Mouse (Mus musculus) monocyte, adult 2 months (primary cell): ENCODE results near the gene Gas2.

Source experiments
- DNase-seq, 2 experiments: peaks; one replicate each; pipeline ENCODE4 v3.0.0; 2022; ENCODE audit warnings: low spot score in 2 of 2, low read depth in 1 of 2

Gas2 gene

DNA sequence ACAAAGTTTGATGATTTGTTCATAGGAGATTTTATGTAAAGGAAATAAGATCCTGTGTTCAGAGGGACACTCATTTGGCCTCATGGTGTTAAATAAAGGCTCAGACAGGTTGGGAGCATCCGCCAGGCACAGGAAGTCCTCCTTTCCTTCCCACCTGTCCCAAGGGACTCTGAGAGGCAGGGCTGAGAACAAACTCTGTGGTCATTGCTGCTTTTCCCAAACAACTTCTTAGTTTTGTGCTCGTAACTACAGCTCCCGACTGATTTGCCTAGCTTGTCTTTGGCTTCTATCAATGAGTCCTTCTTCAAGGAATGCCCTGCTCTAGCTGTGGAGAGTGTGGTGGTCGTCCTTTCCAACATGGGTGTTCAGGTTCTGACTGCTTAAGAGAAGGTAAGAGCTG lies 18.3 kb downstream of the Gas2 start:
- DNase-seq: no peak

DNA sequence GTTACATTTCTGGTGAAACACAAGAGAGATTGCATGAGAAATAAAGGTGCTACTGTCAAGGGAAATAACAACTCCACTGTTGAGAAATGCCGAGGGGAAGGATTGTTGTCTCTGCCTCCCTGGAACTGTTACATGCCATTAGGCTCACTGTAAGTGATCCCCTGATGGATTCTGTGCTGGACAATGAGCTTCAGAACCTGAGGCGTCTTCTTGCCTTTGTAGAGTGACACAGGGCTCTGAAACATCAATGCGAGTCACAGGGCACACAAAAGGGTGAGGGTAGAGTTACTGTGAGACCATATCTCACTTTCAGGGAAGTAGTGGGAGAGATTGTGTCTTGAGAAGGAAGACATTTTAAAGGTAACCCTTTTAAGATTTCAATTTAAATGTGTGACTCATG lies 23.5 kb downstream of the Gas2 start:
- DNase-seq: no peak

DNA sequence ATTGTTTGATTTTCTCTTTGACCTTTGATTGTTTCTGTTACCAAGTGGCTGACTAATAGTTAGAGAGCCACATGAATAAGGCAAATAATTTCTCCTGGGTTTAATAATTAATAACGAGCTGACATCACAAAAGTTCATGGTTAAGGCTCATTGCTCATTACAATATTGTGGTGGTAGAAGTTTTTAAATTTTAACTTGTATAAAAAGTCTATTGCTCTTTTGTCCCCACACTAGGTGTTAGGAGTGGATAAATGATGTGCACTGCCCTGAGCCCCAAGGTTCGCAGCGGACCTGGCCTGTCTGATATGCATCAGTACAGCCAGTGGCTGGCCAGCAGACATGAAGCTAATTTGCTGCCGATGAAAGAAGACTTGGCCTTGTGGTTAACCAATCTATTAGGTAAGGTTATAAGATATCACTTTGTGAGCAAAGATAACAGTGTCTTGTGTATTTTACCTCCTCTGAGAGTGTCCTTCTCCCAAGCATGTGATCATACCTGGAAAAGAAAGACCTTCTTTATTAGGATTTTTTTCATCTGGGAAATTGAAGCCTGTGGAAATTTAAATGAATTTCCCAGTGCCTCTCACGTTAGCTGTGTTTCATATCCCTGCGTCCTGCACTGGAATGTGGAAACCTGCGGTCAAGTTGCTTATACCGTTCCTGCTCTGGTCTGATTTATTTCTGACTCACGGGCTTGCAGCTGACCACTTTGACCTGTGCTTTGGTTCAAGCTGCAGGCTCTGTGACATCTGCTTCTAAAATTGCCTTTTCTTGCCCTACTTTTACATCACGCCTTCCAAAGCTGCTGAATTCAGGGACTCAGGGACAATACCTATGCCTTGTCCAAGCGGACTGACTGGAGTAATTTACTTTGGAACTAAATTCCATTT lies 26.1 kb downstream of the Gas2 start:
- DNase-seq: no peak

DNA sequence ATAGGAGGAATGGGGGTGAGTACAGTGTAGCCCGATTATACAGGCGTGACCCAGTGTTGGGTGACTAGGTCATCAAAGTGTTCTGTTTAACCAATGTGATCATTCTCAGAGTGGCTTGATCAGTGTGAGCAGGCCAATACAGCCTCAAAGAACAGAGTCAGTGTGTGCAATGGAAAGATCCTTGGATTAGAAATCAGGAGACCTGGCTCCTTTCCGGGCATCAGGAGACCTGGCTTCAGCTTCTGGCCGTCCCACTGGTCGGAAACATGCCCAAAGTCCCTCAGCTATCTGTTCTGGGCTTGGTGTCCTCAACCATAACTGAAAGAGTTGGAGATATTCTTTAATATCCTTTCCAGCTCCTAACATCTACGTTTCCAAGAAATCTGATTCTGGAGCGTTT lies 27.8 kb downstream of the Gas2 start:
- DNase-seq: no peak

DNA sequence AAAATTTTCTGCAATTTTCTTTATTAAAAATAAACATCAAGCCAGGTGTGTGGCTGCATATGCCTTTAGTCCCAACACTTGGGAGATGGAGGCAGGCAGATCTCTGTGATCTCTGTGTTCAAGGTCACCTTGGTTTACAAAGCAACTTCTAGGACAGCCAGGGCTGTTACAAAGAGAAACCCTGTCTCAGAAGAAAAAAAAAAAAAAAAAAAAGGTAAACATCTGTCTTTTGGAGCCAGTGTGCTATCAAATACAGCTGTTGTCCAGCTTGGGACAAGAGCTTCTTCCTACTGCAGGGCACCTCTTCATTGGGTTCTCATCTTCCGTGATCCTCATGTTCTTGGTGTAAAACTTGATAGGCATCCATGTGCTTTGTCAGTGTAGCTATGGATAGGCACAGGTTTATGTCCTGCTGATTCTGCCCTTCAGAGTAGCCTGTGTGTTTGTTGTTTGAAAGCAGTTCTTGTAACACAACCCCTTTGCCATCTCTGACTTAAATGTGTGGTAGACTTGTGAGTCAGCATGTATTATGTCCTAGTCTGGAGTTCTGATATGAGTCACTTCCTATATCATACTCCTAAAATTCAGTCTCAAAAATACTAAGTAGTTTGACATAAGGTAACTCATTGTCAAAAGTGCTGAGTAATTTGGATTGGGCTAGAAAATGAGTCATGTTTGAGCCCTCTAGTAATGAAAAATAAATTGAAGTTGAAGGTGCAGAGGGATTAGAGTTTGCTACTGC lies 30.6 kb downstream of the Gas2 start:
- no peak for DNase-seq

DNA sequence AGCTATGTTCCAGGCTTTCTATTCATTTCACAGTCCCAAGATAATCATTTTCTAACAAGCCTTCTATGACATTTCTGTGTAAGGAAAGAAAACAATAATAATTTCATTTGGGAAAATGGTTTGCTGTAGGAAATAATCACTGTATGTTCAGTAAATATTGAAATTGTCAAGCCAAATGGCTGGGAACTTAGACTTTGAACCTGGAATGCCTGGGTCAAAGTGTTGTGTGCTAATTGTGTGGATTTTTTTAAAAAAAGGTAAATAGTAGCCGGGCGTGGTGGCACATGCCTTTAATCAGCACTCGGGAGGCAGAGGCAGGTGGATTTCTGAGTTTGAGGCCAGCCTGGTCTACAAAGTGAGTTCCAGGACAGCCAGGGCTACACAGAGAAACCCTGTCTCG lies 31.2 kb downstream of the Gas2 start:
- no peak for DNase-seq

DNA sequence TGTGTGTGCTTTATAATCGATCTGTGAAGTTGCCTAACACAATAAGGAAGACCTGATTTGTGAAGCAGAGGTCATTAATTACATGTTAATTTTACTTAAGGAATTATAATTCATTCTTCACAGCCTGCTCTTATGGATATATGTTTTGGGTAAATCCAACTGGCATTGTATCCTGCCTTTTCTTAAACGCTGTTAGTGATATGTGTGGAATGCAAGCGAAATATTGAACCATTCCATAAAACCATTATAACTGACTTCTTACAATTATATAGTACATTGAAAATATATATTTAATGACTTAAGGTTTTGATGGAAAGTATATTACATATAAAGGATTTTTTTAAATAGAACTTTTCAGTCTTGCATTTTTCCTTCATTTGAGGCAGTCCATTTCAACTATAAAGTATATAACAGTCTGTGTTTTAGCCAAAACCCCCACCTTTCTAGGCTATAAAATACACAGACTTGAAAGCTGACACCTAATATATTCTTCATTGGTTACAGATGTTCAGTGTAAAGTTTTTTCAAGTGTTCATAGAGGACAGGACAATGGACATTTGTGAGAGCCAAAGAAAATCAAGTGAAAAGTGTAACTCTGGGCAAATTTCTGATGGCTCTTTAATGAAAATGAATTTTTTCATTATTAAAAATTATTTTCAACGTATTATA lies 32.5 kb downstream of the Gas2 start:
- no peak for DNase-seq

DNA sequence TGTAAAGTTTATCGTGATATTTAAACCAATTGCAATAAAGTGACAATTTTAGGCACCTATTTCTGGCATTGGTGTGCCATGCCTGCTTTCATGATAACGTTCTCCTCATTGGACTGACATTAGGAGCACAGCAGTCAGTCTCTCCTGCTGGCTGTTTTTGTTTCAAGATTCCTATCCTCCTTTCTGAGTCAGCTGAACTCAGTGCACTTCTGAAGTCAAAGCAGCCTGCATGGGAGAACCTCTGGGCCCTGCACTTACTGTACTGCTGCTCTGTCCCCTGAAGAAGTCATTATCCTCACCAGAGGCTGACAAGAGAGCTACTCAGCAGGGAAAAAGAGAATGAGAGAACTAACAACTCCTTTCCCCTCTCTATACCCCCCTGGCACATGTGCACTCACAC lies 33.1 kb downstream of the Gas2 start:
- no peak for DNase-seq

DNA sequence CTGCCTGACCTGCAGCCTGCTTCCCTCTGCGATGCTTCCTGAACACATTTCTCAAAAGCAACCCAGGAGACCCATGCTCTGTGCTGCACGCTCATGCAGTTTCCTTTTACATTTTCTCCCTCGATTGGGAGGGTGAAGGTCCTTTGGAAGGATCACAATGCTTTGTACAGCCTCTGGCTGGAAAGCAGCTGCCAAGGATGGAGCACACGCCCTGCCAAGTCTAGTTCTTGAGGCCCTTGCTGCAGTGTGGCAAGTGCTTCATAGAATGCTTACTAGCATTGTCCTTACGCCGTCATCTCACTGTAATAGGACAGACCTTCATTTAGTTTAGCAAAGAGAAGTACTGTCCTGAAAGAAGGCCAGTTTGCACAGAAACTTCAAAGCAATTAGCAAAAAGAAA lies 37.3 kb downstream of the Gas2 start:
- DNase-seq: no peak

DNA sequence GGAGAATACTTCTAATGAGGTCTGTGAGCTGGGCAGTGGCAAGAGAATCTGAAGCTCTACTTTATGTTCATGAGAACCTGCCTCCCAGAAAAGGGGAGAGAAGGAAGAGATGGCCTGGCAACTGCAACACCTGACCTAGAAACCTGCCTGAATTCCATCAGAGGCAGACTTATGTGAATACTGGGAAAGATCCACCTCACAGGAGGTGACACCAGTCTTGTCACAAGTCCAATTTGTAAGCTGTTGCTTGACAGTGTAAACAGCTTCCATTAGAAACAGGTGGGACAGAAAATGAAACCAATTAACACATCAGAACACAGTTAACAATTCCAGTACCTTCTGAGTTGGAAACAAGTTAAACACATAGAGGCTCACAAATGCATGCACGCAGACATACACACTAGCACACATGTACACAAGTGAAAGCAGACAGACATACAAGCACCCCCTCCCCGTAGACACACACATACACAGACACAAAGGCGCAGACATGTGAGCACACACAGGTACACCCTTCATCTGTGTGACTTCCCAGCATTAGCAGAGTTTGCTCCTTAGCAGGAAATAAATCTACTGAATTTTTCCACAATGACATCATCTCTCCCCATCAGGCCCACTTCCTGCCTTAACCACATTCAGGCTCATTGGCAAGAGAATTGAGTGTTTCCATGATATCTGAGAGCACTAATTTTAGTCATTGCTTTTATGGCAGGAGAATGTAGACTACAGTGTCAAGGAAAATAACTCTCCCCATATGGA lies 51.7 kb downstream of the Gas2 start:
- no peak for DNase-seq

DNA sequence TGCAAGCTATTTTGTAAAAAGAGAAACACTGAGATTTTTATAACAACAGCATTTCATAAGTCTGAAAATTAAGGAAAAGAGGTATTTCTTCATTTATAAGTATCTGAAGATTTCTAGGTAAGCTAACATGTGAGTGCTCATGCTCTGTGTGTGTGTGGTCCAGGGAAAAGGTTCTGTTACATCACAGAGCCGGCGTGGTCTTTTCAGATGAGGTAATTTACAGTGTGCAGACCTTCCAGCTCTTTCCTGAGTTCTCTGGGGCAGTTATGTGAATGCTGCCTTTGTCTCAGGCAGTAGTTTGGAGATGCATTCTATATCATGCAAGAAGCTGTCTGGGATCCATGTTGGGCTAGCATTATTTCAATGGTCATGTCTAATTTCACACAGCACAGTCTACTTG lies 52.3 kb downstream of the Gas2 start:
- DNase-seq: no peak

DNA sequence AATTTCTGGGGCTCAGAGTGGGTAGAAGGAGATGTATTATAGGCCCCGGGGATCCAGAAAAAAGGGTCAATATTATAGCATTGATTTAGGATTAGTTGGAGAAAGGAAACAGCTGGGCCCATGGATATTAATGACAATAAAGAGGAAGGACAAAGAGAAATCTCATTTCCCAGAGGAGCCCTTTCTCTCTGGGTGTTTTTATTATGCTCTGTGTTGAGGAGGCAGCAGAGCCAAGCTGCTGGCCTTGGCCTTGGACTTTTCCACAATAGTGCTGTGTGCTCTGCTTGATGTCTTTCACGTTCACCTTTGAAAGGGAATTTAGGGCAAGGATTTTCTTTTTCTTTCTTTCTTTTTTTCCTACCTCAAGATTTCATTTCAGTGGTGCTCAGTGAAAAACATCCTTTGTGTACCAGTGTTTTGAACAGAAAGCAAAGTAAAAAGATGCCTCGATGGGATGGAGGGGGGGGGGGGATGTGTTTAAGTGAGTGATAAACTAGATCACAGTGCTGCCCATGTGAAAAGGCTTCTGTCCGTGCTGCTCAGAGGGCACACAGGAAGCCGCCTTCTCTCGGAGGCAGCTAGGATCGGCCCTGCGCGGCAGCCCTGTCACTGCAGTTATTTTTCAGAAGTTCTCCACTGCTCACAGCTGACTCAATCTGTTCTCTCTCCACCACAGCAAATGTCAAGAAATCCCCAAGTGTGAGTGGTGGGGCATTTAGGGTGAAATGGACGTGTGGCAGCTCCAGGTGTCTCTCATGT lies 67.1 kb downstream of the Gas2 start:
- no peak for DNase-seq

DNA sequence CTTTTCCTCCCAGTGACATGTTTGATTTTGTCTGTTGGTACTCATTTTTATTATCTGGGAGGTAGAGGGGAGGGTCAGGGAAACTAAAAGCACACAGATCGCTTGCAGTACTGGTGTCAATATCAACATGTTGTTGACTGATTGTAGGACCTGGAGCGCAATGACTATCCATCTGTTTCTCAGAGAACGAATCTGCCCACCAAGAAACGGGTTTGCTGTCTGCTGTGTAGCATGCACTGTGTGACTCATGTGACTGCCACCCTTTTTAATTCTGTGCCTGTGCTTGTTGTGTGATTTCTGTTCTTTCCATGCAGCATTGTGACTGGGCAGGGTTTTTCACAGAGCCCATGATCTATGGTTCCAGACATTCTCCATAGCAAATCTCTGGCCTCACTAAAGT lies 69.4 kb downstream of the Gas2 start:
- DNase-seq: no peak

DNA sequence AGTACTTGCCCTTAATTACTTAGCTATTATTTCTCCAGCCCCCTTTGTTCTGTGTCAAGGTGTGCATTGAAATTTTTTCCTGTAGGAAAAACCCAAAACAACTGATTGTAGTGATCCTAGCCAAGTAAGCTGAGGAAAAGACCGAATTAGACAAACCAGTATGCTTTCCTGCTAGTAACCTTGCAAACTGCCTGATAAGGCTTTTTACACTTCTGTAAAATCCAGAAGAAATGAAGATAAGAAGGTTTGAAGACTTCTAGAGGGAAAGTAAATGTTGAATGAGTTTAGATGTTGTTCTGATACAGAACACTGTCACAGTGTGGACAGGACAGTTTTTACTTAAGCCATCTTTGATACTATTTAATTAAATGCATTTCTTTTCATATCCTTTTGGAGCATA lies 75.5 kb downstream of the Gas2 start:
- no peak for DNase-seq

DNA sequence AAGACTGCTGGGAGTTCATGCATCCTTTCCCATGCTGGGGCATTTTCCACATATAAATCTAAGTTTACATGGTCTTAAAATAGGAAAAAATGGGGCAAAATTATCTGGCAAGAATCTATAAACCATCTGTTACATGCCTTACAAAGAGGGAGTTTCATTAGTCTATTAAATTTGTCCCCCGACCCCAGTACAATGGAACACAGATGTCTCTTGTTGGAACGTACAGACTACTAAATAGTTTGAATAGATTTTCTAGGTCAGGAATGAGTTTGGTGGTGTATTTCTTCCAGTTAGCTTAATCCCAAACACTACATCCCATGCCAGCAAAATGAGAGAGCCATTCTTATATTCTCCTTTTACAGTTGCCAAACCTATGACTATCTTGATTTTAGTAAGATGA lies 78.6 kb downstream of the Gas2 start:
- no peak for DNase-seq

DNA sequence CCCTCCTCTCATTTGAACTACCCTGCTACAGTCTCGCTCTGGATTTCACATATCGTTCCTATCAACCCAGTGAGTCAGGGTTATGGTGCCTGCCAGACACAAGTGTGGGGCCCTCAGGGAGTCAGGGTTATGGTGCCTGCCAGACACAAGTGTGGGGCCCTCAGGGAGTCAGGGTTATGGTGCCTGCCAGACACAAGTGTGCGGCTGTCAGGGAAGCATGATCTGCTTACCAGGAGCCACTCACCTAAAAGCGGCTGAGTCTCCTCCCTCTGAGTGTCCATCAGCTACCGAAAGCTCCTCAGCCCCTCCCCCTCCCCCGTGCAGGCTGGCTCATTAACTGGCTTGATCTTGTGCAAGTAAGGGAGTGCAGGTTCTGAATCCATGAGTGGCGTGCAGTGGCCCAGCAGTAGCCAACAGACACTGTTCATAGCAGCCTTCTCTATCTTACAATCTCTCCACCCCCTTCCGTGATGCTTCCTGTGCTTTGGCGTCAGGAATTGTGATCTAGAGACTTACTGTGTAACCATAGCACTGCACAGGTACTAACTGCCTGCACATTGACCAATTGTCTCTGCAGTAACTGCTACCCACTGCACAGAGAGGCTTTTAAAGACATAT lies 93.7 kb downstream of the Gas2 start:
- no peak for DNase-seq

DNA sequence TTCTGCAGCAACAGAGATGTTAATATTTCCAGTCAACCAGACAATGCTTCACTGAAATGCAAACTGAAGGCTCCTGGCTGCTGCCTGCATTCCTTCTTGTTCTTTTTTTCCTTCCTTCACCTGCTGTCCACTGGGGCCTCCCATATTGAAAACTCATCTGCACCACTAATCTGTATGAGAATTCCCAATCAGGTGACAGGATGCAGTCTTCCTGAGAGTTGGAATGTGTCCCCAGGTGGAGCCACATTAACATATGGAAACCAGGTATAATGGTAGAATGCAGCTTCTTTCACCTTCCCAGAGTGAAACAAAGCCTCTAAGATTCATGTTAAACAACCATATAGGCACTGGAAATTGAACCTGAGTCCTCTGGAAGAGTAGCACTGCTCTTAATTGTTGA lies 96.0 kb downstream of the Gas2 start:
- no peak for DNase-seq

DNA sequence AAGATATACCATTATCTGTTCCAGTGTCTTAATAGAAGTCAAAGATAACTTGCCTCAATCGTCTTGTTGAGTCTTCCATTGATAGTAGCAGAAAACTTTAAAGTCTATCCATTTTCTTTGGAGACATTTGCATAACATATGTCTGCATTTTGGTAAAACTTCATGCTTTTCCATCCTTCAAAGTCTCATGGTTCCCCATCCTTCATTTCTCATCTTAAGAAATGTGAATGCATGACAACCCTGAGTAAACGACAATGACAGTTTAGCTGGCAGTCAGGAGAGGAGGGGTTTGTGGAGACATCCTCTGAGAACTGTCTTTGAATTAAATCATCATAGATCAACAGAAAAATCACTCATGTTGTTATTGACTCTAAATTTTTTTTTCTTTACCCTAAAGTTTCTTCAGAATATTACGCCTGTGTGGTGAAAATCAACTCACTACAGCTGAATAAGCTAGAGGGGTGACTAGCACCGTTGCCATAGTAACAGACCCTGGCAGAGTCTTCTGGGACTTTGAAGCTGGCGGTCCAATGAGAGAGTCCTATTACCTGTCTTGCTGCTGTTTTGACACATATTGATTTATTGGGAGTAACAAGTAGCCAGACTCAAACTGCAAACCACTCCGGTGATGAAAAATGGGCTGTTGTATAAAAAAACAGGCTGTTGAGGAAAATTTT lies 99.0 kb downstream of the Gas2 start:
- no peak for DNase-seq

DNA sequence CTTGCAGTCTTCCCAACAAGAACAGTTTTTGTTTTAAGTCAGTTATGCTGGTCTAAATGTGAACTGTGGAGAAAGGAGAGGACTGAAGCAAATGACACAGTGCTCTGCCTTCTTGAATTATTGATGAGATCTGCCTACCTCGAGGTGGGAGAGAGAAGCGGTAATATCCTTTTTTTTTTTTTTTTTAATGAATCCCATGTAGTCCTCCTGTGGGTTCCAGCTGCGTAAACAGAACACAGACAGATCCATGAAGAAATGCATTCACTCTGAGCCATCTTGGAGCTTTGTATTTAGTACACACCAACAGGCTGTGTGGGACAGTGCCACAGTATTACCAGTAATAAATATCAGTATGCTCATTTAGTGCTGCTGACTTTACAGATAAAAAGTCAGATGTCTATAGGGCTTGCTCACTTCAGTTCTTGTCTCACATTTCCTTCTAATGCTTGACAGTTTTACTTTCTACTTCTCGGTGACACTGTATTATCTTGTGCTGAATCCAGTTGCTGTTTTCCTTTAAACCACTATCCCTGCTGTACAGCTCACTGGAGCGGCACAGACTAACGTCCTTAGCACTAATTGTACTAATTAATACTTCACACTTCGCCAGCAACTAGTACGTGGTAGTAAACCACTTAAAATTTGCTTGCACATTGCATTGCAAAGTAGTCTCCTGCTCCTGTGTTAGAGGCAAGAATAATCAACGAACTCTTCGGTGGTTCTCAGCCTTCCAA lies 100.6 kb downstream of the Gas2 start:
- DNase-seq: no peak
